Mouse (Mus musculus): ENCODE results near the gene Myo1a.

- no peak for TF ChIP-seq CTCF (IDR thresholded peaks at IDR 0.05; ENCODE audit: borderline replicate concordance, insufficient read depth, low read length)
- no peak for TF ChIP-seq POLR2A (IDR thresholded peaks at IDR 0.05; ENCODE audit: low read depth, low read length)
Measured at GRCm38 (mm10) chr10:127721671-127722418, 16.9 kb downstream of the Myo1a start.

Data from embryonic fibroblast, embryonic 13.5 days (primary cell).